Mouse (Mus musculus) brain, adult 2 months (tissue): ENCODE results near the gene Nsmf.

Experiments used
- DNase-seq: peaks from one replicate; pipeline ENCODE4 v3.0.0; 2011; ENCODE audit warnings: low read depth, low spot score

The Nsmf gene

DNA sequence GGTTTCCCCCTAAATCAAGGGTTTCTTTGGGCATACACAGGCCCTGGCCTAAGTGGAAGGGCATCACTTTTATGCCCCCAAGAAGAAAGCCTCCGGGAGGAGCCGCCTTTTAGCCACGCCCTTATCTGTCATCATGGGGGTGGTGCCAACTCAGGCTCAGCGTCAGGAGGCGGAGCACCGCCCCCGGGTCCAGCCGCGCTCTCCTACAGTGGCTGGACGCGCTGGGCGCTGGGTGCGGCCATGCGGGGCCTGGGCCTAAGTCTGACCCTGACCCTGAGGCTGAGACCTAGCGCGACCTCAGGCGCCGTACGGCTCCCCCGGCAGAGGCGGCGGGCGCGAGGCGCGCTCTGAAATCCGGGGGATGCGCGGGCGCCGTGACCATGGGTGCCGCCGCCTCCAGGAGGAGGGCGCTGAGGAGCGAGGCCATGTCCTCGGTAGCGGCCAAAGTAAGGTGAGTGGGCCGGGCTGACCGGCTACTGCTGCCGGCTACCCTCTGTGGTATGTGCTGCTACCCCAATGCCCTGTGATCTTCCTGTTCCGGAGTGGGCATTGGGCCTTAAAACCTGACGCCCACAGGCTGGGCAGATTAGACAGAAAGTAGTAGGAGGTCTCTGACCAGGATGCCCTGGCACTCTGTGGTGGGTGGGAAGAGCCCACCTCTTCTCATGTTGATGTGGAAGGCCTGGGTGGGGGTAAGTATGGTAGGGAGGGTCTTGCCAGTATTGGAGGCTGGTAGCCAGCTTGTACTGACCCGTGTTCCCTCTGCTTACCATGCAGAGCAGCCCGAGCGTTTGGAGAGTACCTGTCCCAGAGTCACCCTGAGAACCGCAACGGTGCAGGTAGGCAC lies at the start of gene Nsmf:
Gene Nsmf, plus strand, starts transcription at position 135 of the 847 bp plus-strand sequence.
- peak; percentile 93 for DNase-seq

DNA sequence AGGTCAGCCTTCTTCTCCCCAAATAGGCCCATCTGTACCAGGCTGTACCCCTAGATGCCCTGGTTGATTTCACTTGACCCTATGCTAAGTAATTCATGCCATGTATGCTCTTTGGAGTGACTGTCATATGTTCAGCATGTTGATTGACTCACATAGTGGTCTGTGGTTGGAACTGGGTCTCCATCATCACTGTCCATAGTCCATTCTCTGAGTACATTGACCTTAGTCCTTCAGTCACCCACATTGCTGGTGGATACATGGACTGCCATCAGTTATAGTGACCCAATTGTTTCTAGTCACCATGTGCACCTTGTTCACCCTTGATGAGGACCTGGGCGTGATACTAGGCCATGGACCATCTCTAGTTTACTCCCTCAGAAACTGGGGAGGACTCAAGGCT lies 47.4 kb upstream of the Nsmf start:
- no peak for DNase-seq

DNA sequence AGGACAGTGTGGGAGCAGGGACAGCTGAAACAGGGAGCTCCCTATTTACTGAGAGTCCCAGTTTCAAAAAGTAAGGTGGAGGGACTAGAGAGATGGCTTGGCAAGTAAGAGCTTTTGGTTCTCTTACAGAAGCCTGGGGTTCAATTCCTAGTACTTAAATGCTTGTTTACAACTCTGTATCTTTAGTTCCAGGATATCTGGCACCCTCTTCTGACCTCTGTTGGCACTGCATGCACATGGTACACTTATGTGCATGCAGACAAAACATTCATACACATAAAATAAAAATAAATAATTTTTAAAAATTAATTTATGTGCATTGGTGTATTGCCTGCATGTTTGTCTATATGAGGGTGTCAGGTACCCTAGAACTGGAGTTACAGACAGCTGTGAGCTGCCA lies 45.9 kb upstream of the Nsmf start:
- DNase-seq, result no peak

DNA sequence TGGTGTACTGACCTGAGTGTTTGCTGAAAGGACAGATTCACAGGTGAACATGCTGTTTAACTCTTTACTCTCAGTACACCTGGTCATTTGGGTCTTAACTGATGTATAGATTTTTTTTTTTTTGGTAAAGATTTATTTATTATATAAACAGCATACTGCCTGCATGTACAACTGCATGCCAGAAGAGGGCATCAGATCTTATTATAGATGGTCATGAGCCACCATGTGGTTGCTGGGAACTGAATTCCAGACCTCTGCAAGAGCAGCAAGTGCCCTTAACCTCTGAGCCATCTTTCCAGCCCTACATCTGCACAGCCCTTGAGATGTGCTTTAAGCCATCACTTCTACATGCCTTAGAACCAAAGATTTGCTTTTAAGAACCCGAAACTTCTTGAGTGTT lies 31.5 kb upstream of the Nsmf start:
- no peak for DNase-seq

DNA sequence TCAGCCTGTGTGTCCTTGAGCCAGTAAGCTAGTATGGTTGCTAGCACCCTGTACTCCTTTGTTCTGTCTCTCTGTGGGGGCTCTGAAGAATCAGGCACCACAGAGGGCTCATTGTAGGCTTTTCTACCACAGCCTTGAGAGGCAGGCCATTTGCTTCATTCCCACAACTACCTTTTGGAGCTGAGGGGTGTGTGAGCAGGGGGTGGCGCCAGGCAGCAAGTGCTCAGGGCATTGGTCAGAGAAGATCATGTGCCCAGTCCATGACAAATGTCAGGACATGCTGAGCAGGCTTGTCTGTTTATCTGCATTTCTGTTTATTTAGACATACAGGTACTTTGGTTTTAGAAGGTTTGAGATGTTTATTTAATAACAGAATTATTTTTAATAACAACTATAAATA lies 29.0 kb upstream of the Nsmf start:
- no peak for DNase-seq

DNA sequence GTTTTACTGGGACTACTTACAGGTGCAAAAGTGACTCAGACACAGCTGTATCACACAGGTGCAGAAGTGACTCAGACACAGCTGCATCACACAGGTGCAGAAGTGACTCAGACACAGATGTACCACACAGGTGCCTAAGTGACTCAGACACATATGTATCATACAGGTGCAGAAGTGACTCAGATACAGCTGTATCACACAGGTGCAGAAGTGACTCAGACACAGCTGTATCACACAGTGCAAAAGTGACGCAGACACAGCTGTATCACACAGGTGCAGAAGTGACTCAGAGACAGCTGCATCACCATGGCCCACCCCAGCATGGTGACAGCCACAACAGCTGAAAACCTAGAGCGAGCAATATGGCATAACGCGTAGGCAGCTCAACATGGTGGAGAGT lies 19.2 kb upstream of the Nsmf start:
- no peak for DNase-seq

DNA sequence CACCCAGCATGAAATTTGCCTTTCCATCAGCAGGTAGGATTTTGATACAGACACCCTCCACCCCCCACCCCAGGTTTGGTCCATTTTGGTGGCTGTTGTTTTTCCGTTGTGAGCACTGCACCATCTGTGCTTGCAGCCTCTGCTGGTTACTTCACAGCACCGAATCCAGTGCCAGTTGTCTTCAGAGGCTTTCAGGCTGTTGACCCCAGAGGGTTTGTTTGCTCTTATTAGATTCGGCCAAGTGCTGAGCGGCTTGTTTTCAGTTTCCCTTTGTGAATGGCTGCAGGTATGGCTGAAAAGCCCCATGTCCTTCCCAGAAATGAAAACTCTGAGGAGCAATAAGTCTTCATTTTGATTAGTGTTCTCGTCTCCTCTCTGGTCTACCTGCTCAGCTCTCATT lies 14.1 kb upstream of the Nsmf start:
- no peak for DNase-seq

DNA sequence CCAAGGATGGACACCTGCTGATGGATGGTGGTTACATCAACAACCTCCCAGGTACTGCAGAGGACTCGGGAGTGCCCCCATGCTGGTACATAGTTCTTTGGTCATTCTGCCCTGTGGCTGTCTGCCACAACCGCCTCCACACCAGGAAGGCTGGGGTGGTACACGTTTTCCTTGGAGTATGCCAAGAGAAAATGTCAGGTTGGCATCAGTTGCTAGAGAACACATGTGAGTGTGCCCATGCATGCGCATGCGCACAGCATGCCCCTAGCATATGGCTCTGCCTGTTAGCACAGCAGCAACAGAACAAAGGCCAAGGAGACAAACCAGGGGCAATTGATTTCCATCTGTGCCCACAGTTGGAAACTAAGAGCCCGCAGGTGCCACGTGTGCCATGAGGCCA lies 3.2 kb upstream of the Nsmf start:
- peak; percentile 94 for DNase-seq

DNA sequence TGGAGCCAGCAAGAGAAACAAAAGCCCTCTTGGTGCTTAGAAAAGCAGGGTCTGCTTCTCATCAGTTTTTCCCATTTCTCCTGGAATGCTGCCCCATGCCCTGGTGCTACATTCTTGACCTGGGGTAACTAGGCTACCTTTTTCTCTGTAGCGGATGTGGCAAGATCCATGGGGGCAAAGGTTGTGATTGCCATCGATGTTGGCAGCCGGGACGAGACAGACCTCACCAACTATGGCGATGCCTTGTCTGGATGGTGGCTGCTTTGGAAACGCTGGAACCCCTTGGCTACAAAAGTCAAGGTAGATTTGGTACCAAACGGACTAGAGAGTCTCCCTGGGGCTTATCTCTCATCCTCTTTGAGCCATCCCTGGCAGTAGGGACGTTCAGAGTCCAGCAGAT lies 2.7 kb upstream of the Nsmf start:
- DNase-seq, result no peak

DNA sequence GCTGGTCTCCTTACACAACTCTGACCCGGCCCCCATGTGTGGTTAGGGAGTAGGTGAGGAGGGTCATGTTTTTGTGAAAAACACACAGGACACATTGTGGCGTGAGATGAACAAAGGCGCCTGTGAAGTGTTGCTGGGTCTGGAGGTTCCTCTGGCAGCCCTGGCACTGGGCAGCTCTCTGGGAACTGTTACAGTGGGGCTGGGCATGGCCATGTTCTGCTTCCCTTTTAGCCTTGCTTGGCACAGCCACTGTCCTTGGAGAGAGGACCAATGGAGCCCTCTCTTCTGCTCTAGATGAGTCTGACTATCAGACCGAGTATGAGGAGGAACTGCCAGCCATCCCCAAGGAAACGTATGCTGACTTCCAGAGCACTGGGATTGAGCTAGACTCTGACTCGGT lies 1.1 kb upstream of the Nsmf start:
- DNase-seq, result no peak

DNA sequence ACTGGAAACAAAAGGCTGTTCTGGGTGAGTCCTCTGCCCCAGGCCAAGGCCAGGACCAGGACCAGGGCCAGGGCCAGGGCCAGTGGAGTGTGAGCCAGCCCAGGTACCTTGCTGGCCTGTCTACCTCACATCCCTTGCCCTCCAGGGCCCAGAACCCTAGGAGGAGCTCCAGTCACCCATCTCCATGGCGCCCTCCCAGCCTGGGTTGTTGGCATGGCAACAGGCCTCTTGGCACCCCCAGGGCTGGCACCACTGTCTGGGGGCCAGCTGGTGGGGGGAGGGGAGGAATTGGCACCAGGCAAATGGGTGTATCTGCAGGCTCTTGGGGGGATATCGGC lies 882 bp downstream of the Nsmf start:
- DNase-seq, result peak; percentile 85

DNA sequence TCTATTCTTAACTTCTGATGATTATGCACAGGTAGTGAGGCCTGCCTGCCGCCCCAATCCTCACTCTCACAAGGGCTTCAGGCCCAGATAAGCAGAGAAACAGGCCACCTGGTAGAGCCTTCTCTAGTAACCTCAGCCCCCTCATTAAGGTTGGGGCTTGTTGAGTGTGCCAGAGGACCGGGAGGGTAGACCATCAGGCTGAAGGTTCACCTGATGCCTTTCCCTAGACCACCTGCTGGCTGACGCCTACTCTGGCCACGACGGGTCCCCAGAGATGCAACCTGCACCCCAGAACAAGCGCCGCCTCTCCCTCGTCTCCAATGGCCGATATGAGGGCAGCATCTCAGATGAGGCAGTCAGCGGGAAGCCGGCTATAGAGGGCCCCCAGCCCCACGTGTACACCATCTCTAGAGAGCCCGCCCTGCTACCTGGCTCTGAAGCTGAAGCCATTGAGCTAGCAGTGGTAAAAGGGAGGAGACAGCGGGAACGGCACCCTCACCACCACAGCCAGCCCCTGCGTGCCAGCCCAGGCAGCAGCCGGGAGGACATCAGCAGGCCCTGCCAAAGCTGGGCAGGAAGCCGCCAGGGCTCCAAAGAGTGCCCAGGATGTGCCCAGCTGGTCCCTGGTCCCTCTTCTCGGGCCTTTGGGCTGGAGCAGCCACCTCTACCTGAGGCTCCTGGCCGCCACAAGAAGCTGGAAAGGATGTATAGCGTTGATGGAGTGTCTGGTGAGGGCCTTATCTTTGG lies 1.4 kb downstream of the Nsmf start:
- no peak for DNase-seq

DNA sequence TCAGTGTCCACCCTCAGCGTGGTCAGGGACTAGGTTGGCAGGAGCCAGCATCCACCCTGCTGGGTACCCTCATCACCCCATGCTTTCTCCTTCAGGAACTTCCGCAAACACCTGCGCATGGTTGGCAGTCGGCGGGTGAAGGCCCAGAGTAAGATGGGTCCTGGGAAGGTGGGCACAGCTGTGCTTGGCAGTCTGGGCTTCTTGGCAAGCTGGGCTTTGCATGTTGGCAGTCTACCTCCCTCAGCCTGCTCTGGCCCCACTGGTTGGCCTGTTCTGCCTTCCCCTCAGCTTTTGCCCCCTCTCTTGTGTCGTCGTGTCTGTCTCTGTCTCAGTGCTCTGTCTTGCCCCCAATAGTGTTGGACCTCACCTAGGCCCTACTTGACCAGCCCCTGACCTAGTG lies 4.8 kb downstream of the Nsmf start:
- DNase-seq, result no peak

DNA sequence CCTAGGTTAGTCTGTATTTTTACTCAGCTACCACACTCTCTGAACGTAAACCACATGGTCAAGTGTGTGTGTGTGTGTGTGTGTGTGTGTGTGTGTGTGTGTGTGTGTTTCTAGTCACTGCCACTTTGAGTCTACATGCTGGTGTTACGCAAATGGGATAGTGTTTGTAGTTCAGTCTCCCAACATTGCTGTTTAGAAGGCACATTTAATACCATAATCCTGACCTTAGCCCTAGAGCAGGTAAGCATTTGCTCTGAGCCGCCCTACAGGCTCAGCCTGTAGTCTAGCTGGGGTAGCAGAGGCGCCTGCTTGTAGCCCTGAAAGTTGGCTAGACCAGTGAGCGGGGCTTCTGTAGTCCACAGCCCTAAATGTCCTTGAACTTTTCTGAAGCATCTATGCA lies 9.4 kb downstream of the Nsmf start:
- DNase-seq, result no peak

DNA sequence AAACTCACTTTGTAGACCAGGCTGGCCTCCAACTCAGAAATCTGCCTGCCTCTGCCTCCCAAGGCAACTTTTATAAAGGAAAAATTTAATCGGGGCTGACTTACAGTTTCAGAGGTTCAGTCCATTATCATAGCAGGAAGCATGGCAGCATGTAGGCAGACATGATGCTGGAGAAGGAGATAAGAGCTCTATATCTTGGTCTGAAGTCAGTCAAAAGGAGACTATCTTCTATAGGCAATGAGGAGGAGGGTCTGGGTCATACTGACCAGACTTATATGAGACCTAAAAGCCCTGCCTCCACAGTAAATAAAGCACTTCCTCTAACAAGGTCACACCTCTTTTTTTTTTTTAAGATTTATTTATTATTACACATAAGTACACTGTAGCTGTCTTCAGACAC lies 10.1 kb downstream of the Nsmf start:
- no peak for DNase-seq

DNA sequence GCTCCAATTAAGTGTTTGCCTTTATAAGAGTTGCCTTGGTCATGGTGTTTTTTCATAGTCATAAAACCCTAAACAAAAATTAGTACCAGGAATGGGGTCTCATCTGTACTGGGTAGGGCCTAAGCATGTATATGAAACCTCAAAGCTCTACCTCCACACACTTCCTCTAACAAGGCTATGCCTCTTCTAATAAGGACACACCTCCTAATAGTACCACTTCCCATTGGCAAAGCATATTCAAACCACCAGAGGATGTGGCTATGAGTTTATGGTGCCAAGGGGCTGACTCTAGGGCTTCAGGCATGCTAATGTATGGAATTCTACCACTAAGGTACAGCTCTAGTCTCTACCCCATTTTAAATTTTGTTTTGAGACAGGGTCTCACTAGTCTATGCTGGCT lies 11.4 kb downstream of the Nsmf start:
- DNase-seq, result no peak

DNA sequence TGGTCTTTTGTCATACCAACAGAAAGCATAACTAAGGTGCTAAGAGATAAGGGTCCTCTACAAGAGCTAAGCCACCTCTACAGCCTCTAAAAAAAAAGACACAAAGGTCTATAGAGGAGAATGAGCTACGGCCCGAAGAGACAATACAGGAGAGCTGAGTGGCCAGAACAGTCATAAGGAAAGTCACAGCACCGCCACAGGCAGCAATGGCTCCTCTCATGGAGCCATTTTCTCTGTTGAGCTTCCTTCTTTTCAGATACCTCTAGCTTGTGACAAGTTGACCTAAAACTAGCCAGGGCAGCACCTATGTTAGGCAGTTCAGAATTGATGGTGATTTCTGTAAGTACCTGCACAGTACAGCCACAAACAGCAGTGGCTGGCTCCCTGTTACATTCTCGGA lies 12.4 kb downstream of the Nsmf start:
- DNase-seq, result no peak

DNA sequence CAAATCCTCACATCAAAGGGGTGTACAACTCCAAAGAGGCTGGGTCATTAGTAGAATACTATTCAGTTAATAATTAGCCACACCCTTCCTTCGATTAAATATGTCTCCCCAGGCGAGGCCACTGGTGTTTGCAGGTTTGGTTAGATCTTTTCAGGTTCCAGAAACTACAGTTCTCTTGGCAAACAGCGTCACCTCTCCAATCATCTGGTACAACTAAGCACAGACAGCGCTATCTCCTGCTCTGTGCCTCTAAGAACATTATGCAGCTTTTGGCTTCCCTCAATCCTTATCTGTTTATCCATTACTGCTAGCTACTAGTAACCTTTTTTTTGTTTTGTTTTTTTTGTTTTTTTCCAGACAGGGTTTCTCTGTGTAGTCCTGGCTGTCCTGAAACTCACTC lies 15.4 kb downstream of the Nsmf start:
- no peak for DNase-seq

DNA sequence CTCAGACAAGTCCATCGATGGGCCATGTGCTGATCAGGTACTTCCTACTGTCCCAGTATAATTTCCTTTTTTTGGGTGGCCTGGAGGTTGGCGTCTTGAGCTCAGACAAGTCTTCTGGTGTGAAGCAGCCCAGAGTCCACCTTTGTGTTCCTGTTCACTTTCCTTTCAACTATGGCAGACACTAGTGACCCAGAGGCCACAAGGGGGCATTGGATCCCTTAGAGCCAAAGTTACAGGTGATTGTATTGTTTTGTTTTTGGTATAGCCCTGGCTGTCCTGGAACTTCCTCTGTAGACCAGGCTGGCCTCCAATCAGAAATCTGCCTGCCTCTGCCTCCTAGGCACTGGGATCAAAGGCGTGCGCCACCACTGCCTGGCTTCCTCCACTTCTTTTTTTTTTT lies 18.2 kb downstream of the Nsmf start:
- DNase-seq, result no peak

DNA sequence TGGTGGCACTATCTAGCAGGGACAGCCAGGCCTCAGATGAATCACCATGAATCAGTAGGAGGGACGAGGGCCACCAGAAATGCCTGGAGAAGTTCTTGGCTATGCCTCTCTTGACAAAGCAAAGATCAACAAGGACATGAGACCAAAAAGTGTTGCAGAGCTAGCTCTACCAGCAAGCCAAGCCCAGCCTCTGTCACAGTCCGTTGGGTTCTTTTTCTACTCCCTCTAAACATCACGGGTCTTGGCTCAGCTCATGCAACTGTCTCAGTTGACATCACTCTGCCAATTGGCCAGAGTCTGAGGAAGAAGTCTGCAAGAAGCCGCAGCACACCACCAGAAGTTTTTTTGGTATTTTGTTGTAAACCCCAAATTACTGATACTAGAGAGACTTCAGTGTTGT lies 21.4 kb downstream of the Nsmf start:
- no peak for DNase-seq

DNA sequence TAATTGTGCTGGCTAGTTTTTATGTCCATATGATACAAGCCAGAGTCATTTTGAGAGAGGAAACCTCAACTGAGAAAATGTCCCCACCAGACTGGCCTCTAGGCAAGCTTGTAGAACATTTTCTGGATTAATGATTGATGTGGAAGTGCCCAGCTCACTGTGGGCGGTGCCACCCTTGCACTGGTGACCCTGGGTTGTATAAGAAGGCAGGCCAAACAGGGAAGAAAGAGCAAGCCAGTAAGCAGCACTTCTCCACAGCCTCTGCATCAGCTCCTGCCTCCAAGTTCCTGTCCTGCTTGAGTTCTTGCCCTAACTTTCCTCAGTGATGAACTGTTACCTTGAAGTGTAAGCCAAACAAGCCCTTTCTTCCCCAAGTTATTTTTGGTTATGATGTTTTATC lies 24.8 kb downstream of the Nsmf start:
- DNase-seq, result no peak

DNA sequence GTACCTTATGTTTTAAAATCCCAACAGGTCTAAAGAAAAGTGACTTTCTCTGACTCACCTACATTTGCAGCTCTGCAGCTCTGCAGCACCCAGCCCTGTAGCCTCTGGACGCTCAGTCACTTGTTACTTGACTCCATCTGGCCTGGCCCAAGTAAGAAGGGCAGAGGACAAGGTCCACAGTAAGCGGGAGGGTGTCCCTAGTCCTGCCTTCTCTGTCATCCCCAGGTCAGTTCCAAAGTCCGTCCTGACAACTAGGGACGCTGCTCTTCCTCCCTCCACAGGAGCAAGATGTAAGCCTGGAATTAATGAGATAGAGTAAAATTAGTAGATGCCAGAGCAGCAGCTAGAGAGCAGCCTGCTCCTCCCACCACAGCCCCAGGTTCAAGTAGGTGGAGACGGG lies 25.9 kb downstream of the Nsmf start, which contains the start of gene Entpd8:
Gene Entpd8, plus strand, starts transcription at position 229 of the 400 bp plus-strand sequence.
- no peak for DNase-seq

DNA sequence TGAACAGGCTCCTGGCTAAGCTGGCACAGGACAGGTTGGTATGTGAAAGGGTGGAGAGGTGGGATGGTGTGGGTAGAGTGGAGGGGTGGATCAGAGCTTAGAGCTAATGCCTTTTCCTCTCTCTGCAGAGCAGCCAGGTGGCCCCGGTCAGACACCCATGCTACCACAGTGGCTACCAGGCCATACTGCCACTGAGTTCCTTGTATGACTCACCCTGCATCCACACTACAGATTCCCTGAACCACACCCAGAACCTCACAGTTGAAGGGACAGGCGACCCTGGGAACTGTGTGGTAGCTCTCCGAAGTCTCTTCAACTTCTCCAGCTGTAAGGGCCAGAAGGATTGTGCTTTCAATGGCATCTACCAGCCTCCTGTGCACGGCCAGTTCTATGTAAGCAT lies 29.5 kb downstream of the Nsmf start:
- DNase-seq, result no peak
